Mouse (Mus musculus): Measurements from ENCODE around the gene Gm21739.
"Not testable (repeated sequence)": the region's sequence is repeated elsewhere in the genome, so short reads cannot be mapped to it uniquely, and the experiment has no call there.

Gene Gm21739

DNA sequence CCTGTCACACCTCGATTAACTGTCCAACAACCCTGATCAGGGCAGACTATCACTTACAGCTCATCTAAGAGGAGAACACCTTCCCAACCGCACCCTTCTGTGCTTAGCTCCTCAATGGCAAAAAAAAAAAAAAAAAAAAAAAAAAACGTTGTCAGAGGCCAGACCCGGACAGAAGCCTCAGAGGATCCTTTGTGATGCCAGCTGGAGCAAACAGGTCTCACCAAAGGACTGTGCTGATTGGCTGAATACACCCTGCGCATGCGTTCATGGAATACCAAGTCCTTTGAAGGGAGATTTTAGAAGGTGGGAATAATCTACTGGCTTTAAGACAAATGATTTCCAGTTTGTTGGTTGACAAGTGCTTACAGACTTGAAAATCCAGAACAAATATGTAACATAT, at the start of gene Gm21739:
Gene Gm21739 (minus strand): TSS at position 101 of the 400 bp plus-strand sequence.
- CTCF ChIA-PET, POLR2A ChIA-PET: not testable (repeated sequence)
